Mouse (Mus musculus) megakaryocyte progenitor cell, adult 5-6 weeks (primary cell): Measurements from ENCODE around the gene Pbxip1. TPM values are rescaled to one million over a fixed set of nuclear protein-coding genes. Genes with fewer than 3 reads are reported as not detected.
"Not testable (repeated sequence)": the region's sequence is repeated elsewhere in the genome, so short reads cannot be mapped to it uniquely, and the experiment has no call there.

Source experiments
- ATAC-seq: replicated peaks from 2 replicates; pipeline ENCODE4 v1.8.0; 2016; ENCODE audit warnings: mild to moderate bottlenecking, moderate TSS enrichment, inconsistent platforms; ENCODE audit not compliant: poor library complexity
- total RNA-seq, 2 experiments: library from RNA; stranded (forward) in 1 of 2; stranded (reverse) in 1 of 2; fragments of 157-497, 149-512 nt in 1 of 2; fragments of 200-1000 nt in 1 of 2; gene quantifications; 2 replicates each; pipeline versions ENCODE4 v1.2.3 to v1.2.4; 2015 to 2017

Gene Pbxip1
- total RNA-seq, 2 experiments from 2014 or later: 5.2 to 13.4 TPM

DNA sequence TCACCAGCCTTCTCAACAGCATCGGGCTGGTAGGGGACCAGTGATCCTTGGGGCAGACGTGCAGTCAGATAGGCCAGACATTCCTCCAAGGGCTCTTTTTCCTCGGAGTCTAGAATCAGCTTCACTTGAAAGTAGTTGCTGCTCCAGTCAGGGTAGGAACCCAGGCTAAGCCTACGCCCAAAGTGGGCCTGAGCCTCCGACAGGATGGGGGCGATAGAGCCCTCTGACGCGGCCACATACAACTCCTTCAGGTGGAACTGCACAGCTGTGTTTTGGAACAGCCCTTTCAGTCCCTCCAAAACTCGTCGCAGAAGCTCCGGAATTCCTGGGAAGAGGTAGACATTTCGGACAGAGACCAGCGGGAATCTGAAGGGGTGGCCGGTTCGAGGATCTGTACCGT is 28.1 kb upstream of the Pbxip1 start:
- ATAC-seq: no peak

DNA sequence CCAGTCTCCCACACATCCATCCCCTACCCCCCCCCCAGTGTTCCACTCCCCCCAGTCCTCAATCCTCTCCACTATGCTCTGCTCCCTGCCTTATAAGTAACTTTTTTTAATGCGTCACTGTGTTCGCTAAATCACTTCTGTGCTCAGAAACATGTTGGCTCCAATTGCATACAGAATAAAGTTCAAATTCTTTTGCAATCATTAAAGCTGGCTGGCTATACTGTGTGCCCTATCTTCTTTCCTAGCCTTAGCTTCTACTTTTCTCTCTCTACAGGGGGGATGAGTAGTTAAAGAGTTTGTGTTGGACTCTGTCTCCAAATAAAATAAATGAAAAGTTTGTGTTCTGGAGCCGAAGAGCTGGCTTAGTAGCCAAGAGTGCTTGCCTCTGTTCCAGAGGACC is 26.8 kb upstream of the Pbxip1 start:
- ATAC-seq: no peak

DNA sequence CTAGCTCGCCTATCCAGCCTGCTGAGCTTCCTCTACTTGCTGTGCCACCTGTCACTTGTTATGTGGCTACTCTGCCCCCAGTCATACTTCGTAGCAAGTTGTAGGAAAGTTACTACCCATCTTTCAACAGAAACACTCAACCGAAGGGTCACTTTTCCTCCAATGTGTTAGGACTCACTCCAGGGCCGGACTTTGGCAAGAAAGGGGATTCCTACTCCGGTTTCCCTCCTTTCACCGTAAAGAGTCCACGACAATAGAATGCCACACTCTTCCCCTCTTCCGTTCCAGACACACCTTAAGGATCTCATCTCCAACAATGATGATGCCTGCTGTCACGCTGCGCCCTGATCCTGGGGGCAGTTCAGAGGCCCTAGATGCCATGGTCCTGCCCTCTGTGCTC is 25.6 kb upstream of the Pbxip1 start:
- no peak for ATAC-seq

- peak; percentile 100 for ATAC-seq
Observed at GRCm38 (mm10) chr3:89411490-89412393, 24.8 kb upstream of the Pbxip1 start, which contains the start of gene Flad1. Gene Flad1, minus strand, starts transcription at chr3:89411870.

DNA sequence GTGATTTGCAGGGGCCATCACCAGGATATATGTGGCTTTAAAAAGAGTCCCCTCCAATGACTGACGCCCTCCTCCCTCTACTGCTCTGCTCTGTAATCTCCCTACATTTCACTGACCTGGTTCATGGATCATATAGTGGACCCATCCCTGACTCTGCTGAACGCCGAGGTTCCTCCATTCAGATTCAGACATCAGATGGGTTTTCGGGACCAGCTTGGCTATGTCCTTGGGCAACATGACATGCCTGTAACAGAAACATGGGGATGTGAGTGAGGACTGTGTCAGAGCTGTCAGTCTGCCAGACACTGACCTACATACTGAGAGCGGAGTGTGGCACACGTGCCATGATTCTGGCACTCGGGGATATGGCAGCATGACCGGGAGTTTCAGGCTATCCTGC is 20.3 kb upstream of the Pbxip1 start:
- no peak for ATAC-seq

GRCm38 (mm10) chr3:89417131-89417530 is 19.4 kb upstream of the Pbxip1 start:
- ATAC-seq: no peak

DNA sequence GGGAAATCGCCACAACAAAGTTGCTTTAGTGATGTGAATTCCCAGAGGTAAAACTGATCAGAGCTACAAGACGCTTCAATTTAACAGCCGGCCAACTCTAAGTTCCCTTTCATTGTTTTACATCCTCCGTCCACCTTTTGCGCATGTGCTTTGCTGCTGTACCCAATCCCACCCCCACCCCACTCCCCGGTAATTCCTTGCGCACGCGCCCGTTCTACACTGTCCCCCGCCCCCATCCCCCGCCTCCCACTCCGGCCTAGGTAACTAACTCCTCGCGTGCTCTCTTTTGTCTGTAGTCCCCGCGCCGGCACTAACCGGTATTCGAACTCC is 18.7 kb upstream of the Pbxip1 start:
- peak; percentile 15; the same call in 1 of the 2 replicates for ATAC-seq

- peak; percentile 86 for ATAC-seq
Observed at GRCm38 (mm10) chr3:89418170-89418860, 18.2 kb upstream of the Pbxip1 start, which contains the start of the genes Cks1b and Shc1. Gene Cks1b, minus strand, starts transcription at chr3:89418383. Gene Shc1, plus strand, starts transcription at chr3:89418443.

- ATAC-seq: no peak
Observed at GRCm38 (mm10) chr3:89418861-89419250, 17.6 kb upstream of the Pbxip1 start.

DNA sequence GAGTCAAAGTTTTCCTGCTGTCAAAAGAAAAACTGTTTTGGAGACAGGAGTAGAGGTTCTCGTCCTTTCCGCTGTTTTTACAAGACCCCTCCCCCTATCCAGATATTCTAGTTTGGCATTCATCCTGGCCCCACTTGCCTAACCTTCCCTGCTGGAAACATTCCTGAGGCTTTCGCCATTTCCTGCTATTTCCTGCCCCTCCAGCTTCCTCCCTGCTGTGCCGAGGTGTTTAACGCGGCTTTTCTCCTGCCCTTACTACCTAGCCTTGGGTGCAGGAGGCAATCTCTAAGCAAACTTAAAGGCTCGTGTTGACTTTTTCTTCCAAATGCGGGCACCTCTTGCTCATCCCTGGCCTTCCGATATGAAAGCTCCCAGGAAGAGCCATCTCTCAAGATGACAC is 16.9 kb upstream of the Pbxip1 start:
- no peak for ATAC-seq

- no peak for ATAC-seq
Observed at GRCm38 (mm10) chr3:89419981-89420380, 16.5 kb upstream of the Pbxip1 start.

DNA sequence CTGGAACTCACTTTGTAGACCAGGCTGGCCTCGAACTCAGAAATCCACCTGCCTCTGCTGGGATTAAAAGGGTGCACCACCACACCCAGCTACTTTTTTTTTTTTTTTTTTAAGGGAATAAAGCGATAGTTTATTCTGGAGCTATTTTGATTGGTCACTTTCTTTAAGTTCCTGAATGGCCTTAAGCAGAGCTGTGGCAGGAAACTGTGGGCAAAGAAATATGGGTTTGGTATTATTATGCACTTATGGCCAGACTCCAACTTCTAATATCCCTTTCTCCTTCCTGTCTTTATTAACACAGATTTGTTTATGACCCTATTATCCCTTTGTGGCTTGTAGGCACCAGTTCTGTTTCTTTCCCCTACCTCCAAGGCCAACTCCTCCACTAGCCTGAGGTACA is 16.1 kb upstream of the Pbxip1 start:
- no peak for ATAC-seq

GRCm38 (mm10) chr3:89421002-89421774 is 15.3 kb upstream of the Pbxip1 start:
- peak; percentile 45 for ATAC-seq

DNA sequence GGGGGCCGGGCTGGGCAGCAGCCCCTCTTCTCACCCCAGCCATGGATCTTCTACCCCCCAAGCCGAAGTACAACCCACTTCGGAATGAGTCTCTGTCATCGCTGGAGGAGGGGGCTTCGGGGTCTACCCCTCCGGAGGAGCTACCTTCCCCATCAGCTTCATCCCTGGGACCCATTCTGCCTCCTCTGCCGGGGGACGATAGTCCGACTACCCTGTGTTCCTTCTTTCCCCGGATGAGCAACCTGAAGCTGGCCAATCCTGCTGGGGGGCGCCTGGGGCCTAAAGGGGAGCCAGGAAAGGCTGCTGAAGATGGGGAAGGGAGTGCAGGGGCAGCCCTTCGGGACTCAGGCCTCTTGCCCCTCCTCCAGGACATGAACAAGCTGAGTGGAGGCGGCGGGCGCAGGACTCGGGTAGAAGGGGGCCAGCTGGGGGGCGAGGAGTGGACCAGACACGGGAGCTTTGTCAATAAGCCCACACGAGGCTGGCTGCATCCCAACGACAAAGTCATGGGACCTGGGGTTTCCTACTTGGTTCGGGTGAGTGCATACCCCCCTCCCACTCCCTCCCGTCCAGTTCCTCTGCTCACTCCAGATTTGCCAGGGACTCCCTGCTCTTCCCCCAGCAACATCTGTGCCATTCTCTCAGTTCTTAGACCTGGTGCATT is 14.6 kb upstream of the Pbxip1 start:
- ATAC-seq: no peak

- ATAC-seq: no peak
Observed at GRCm38 (mm10) chr3:89422556-89423205, 13.8 kb upstream of the Pbxip1 start.

- ATAC-seq: no peak
Observed at GRCm38 (mm10) chr3:89424416-89425140, 11.9 kb upstream of the Pbxip1 start.

DNA sequence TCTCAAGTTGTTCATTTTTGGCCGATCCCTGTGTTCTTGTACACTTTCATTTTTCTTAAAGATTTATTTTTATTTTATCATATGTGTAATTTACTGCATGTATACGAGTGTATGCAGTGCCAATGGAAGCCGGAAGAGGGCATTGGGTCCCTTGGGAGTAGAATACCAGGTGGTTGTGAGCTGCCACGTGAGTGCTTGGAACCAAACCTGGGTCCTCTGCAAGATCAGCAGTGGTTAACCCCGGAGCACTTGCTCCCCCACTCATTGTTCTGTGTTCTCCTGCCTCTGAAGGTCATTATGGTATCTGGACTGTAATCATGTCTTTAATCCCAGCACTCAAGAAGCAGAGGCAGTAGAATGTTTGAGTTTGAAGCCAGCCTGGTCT is 11.4 kb upstream of the Pbxip1 start:
- ATAC-seq: no peak

GRCm38 (mm10) chr3:89425876-89426275 is 10.6 kb upstream of the Pbxip1 start:
- peak; percentile 33 for ATAC-seq

- not testable (repeated sequence) for ATAC-seq
Observed at GRCm38 (mm10) chr3:89429021-89429420, 7.5 kb upstream of the Pbxip1 start.
